Mouse (Mus musculus) C2C12 (cell line): ENCODE data around the gene Gins2. TPM values are rescaled to one million over a fixed set of nuclear protein-coding genes. Genes with fewer than 3 reads are reported as not detected.
A peak's percentile ranks its signal among the peaks of the same experiment; 100 is the strongest.

Experiments
- H3K27me3 ChIP-seq: one replicate; pipeline ENCODE4 v1.6.1; 2011; ENCODE audit not compliant: control insufficient read depth, insufficient read depth, insufficient read length
- H3K36me3 ChIP-seq: one replicate; pipeline ENCODE4 v1.6.1; 2011; ENCODE audit not compliant: control insufficient read depth, insufficient read depth
- H3K4me3 ChIP-seq: one replicate; pipeline ENCODE4 v1.5.1; 2011; ENCODE audit warnings: mild to moderate bottlenecking, control low read depth; ENCODE audit not compliant: poor library complexity, insufficient read depth, severe bottlenecking
- H3K79me2 ChIP-seq: one replicate; pipeline ENCODE4 v1.6.1; 2011; ENCODE audit not compliant: control insufficient read depth, insufficient read depth
- H3K79me3 ChIP-seq: one replicate; pipeline ENCODE4 v1.6.1; 2011; ENCODE audit warnings: low read depth, control low read depth
- H3ac ChIP-seq: one replicate; pipeline ENCODE3; 2011; ENCODE audit warnings: low read depth; ENCODE audit not compliant: control insufficient read depth, insufficient read length
- CEBPB ChIP-seq: IDR thresholded peaks from one replicate; pipeline ENCODE4 v1.6.1; 2011; ENCODE audit warnings: low read depth, mild to moderate bottlenecking, control low read depth, moderate library complexity
- CTCF ChIP-seq: IDR thresholded peaks from one replicate; pipeline ENCODE4 v1.5.1; 2011; ENCODE audit not compliant: control insufficient read depth, insufficient read depth, insufficient read length
- FOSL1 ChIP-seq: IDR thresholded peaks from one replicate; pipeline ENCODE4 v1.8.0; 2011; ENCODE audit warnings: mild to moderate bottlenecking, low read length; ENCODE audit not compliant: poor library complexity, insufficient read depth, severe bottlenecking
- MAX ChIP-seq: IDR thresholded peaks from one replicate; pipeline ENCODE4 v1.6.1; 2011; ENCODE audit warnings: mild to moderate bottlenecking, control low read depth
- MYOD1 ChIP-seq: IDR thresholded peaks from one replicate; pipeline ENCODE4 v1.6.1; 2011; ENCODE audit warnings: low read depth; ENCODE audit not compliant: control insufficient read depth, insufficient read length
- MYOG ChIP-seq: IDR thresholded peaks from one replicate; pipeline ENCODE4 v1.6.1; 2011; ENCODE audit not compliant: control insufficient read depth, insufficient read length; ENCODE audit errors: extremely low read depth
- USF1 ChIP-seq: IDR thresholded peaks from one replicate; pipeline ENCODE4 v1.6.1; 2011; ENCODE audit warnings: low read depth, mild to moderate bottlenecking, control low read depth, moderate library complexity
- polyA plus RNA-seq: library from polyadenylated mRNA; unstranded; fragments of >200 nt; fragmentation: generic; extraction: Trizol; gene quantifications from one replicate; pipeline ENCODE4 v1.2.1, GENCODE M21; 2012; ENCODE audit warnings: missing spikeins

Gene Gins2
- polyA plus RNA-seq, 1 experiment = 69.8 TPM

DNA sequence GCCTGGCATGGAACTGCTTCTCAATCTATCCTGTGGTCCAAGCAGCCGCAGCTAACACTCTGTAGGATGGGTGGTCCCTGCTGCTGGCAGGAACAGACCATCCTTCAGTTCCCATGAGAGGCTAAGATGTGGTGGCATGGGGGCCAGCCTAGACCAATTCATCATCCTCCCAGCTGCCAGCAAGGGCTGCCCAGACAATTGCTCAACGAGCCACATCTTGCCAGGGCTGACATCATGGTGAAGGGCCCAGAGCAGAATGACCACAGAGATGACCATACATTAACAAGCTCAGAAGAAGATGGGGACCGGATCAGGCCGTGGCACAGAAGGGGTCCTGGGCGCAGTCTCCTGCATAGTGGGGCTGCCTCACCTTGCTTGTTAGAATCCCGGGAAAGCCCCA, 21.7 kb upstream of the Gins2 start:
- Histone ChIP-seq H3K27me3 (peaks cover 4% of the 10 kb centered on the region), H3ac (no peak overlapping the region), H3K4me3 (no peak overlapping the region), H3K79me3 (no peaks in the 10 kb centered on the region), H3K36me3 (no peaks in the 10 kb centered on the region), H3K79me2 (no peaks in the 10 kb centered on the region)
- TF ChIP-seq MYOG = no peak
- TF ChIP-seq USF1 = no peak
- no peak for TF ChIP-seq FOSL1
- no peak for TF ChIP-seq CTCF
- peak; percentile 55 for TF ChIP-seq CEBPB
- no peak for TF ChIP-seq MAX
- peak; percentile 42 for TF ChIP-seq MYOD1

DNA sequence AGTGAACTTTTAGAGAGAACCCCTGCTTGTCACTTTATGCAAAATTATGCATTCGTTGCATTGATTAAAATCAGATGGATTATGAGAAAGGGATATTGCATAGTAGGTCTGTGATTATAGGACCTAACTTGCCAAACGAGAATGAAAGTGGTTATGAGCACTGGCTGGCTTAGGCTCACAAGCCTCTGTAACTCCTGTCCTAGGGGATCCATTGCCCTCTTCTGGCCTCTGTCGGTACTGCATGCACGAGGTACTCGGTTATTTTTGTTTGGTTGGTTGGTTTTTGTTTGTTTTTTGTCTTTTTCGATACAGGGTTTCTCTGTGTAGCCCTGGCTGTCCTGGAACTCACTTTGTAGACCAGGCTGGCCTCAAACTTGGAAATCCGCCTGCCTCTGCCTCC, 18.8 kb upstream of the Gins2 start:
- no peaks in the 10 kb centered on the region for H3K79me3 ChIP-seq
- H3K79me2 ChIP-seq = no peaks in the 10 kb centered on the region
- peak; percentile 41 for TF ChIP-seq CTCF
- TF ChIP-seq FOSL1 = no peak
- H3K27me3 ChIP-seq = peaks cover 6% of the 10 kb centered on the region
- no peak overlapping the region for H3K4me3 ChIP-seq
- H3ac ChIP-seq = no peak overlapping the region
- no peaks in the 10 kb centered on the region for H3K36me3 ChIP-seq

DNA sequence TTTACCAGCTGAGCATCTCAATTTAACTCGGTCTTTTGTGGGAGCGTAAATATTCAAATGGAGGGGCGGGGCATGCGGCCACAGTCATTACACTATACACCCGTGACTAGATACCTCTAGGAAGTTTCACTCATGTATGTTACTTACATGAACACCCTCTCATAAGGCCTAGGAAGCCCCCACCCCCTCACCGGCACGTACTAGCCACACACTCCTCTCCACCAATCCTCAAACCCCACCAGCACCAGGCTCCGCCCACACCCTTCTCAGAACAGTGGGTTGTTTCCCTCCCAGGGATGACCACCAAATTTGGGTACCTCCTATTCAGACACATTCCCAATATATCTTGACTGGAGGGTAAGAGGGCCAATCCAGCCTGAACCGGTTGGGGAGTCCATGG, 18.4 kb upstream of the Gins2 start:
- Histone ChIP-seq H3K4me3 (no peak overlapping the region), H3ac (no peak overlapping the region), H3K79me2 (no peaks in the 10 kb centered on the region), H3K27me3 (peaks cover 6% of the 10 kb centered on the region), H3K36me3 (no peaks in the 10 kb centered on the region), H3K79me3 (no peaks in the 10 kb centered on the region)
- TF ChIP-seq MYOD1 (no peak), MAX (no peak), MYOG (no peak), CTCF (no peak), FOSL1 (no peak)

DNA sequence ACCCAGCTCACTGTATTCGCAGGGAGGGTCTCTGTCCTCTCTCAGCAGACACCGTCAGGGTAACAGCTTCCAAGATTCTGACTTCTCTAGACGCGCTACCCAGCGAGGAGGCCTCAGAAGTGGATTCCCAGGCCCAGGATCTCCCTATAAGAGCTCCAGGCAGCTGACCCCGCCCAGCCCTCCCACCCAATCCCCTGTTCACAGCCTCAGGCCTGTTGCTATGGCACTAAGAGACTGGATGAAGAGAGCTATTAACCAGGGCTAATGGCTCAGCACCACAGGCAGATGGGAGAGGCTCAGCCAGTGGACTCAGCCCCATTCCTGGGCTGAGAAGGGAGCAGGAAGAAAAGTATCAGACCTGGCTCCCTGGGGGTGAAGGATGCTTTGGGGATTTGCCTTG, 13.6 kb upstream of the Gins2 start:
- H3K36me3 ChIP-seq = no peaks in the 10 kb centered on the region
- H3K4me3 ChIP-seq = no peak overlapping the region
- no peak overlapping the region for H3ac ChIP-seq
- no peaks in the 10 kb centered on the region for H3K79me3 ChIP-seq
- H3K27me3 ChIP-seq = peaks cover 6% of the 10 kb centered on the region
- no peaks in the 10 kb centered on the region for H3K79me2 ChIP-seq
- TF ChIP-seq MYOG = no peak
- no peak for TF ChIP-seq MAX
- TF ChIP-seq FOSL1 = no peak
- no peak for TF ChIP-seq USF1
- TF ChIP-seq CEBPB = no peak
- no peak for TF ChIP-seq MYOD1
- no peak for TF ChIP-seq CTCF

DNA sequence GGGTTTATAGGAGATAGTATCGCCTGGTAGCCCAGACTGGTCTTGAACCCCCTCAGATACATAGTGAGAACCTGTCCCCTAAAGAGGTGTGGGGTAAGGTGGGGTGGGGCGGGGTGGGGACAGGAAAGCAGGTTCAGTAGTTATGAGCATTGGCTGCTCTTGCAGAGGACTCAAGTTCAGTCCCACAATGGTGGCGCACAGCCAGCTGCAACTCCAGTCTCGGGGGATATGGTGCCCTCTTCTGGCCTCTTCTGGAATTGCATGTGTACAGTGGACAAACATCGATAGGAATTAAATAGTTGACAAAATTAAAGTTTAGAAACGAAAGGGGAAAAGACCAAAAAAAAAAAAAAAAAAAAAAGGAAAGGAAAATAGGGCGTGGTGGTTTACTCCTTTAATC, 10.4 kb upstream of the Gins2 start:
- Histone ChIP-seq H3K79me3 (no peaks in the 10 kb centered on the region), H3ac (no peak overlapping the region), H3K27me3 (no peaks in the 10 kb centered on the region), H3K36me3 (no peaks in the 10 kb centered on the region), H3K79me2 (no peaks in the 10 kb centered on the region), H3K4me3 (no peak overlapping the region)
- TF ChIP-seq CTCF (peak; percentile 57), MYOG (no peak), USF1 (no peak), CEBPB (no peak), MAX (no peak), FOSL1 (no peak)

DNA sequence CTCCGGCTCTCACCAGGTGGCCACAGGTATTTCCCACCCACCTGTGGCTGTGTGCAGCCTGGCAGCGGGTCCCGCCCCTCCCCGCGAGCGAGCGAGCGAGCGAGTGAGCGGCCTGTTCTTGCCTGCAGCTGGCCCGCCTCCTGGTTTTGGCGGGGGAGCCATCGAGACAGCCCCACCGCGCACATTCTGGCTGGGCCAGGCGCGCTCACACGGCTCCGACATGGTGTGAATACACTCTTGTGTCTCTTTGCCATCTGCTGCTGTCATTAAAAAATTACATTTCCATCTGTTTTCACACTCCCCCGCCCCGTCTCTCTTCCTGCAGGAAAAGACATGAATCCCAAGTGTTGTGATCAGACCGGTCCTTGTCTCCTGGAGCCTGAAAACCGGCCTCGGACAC, 9.5 kb upstream of the Gins2 start:
- Histone ChIP-seq H3K79me2 (no peaks in the 10 kb centered on the region), H3K36me3 (no peaks in the 10 kb centered on the region), H3K4me3 (no peak overlapping the region), H3K27me3 (no peaks in the 10 kb centered on the region), H3ac (no peak overlapping the region), H3K79me3 (no peaks in the 10 kb centered on the region)
- TF ChIP-seq MAX (no peak), CEBPB (no peak), MYOG (no peak), FOSL1 (no peak), USF1 (no peak), CTCF (no peak), MYOD1 (no peak)
